Mouse (Mus musculus): ENCODE results near the gene Galns. TPM values are rescaled to one million over a fixed set of nuclear protein-coding genes. Genes with fewer than 3 reads are reported as not detected.
A peak's percentile ranks its signal among the peaks of the same experiment; 100 is the strongest.

The Galns gene
- total RNA-seq (2015; ENCODE audit: low replicate concordance) (4.6 and 24.5 TPM in 2 replicates), total RNA-seq (2017; ENCODE audit: low replicate concordance) (4.2 and 5.0 TPM in 2 replicates)

GRCm38 (mm10) chr8:122611295-122612133 is at the start of gene Galns, which contains the start of gene Trappc2l:
Gene Galns (minus strand): TSS chr8:122611463.
Gene Trappc2l (plus strand): TSS chr8:122611640.
- ATAC-seq (replicated peaks; ENCODE audit: low FRiP score, poor library complexity, severe bottlenecking) = peak; percentile 93

GRCm38 (mm10) chr8:122660022-122660421 is 48.8 kb upstream of the Galns start:
- ATAC-seq (replicated peaks; ENCODE audit: low FRiP score, poor library complexity, severe bottlenecking) = 0 out of 2 replicates have a peak, but pooled peaks have one; percentile 33

GRCm38 (mm10) chr8:122658807-122659160 is 47.5 kb upstream of the Galns start:
- ATAC-seq (replicated peaks; ENCODE audit: low FRiP score, poor library complexity, severe bottlenecking) = no peak

DNA sequence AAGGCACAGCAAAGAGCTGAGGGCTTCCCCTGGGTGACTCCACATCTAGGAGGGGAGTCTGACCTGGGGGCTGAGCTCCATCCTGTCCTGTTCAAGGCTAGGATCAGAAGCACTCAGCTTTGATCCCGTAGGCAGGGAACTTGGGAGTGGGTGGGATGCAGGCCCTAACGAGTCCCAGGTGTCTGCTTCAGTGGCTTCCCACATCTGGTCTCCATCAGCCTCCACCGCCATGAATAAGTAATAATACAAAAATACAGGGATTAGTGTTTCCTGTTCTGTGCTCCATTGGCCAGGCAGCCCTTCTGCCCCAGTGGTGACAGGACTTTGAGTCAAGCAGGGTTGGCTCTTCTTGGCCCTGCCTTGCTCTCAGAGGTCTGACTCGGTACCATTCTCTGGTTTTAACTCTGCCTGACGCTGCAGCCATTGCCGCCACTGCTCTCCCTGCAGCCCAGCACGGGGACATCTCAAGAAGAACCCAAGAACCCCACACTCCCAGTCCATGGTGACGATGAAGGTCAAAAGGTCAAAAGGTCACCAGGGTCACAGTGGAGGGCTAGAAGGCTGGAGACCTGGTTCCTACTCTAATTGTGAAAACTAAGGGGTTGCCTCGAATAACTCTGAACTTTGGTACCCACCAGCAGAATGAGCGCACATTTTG is 47.0 kb upstream of the Galns start:
- ATAC-seq (replicated peaks; ENCODE audit: low FRiP score, poor library complexity, severe bottlenecking) = no peak

- peak; percentile 79 for ATAC-seq (replicated peaks; ENCODE audit: low FRiP score, poor library complexity, severe bottlenecking)
Measured at GRCm38 (mm10) chr8:122656056-122656999, 45.1 kb upstream of the Galns start.

GRCm38 (mm10) chr8:122654768-122655167 is 43.5 kb upstream of the Galns start:
- ATAC-seq (replicated peaks; ENCODE audit: low FRiP score, poor library complexity, severe bottlenecking) = no peak

DNA sequence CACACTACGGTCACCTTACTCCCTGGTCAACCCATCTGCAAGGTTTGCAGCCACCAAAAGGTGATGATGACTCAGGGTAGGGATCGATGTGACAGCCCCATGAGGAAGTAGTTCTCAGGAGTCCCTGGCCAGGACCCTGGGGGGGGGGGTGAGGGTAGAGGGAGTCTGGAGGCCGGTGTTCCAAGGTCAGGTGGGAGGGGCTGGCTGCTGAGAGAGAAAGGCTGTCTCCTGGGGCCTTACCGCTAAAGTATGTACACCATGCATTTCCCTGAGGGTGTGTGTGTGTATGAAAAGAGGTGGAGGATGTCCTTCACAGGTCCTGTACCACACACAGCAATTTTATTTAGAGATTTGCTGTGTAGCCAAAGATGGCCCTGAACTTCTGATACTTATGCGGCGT is 41.4 kb upstream of the Galns start:
- ATAC-seq (replicated peaks; ENCODE audit: low FRiP score, poor library complexity, severe bottlenecking) = no peak

DNA sequence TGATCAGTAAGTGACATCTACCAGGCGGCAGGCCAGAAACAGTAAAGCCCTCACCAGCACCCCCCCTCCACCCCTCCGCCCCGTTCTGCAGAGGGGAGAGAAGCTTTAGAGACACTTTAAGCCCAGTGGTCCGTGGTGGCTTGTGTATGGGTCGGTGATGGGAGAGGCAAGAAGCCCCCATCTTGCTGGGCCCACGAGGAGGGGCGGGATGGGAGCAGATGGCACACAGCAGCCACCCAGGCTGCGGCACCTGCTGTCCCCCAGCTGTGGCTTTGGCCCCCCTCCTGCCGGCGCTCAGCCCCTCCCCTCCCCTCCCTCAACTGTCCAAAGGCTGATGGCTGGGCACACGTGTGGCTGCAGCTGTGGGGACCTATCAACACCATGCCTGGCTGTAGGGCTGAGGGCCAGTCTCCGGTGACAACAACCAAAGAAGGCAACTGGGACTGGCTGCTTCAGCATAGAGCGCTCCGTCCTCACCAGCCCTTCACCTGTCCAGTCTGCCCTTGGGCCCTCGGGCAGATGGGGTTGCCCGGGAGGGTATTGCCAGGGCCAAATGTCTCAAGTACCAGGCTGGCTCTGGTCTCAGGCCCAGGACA is 40.2 kb upstream of the Galns start:
- ATAC-seq (replicated peaks; ENCODE audit: low FRiP score, poor library complexity, severe bottlenecking) = no peak

- ATAC-seq (replicated peaks; ENCODE audit: low FRiP score, poor library complexity, severe bottlenecking) = no peak
Measured at GRCm38 (mm10) chr8:122648192-122648970, 37.1 kb upstream of the Galns start.

GRCm38 (mm10) chr8:122646337-122646736 is 35.1 kb upstream of the Galns start:
- no peak for ATAC-seq (replicated peaks; ENCODE audit: low FRiP score, poor library complexity, severe bottlenecking)

GRCm38 (mm10) chr8:122644175-122644954 is 33.1 kb upstream of the Galns start:
- no peak for ATAC-seq (replicated peaks; ENCODE audit: low FRiP score, poor library complexity, severe bottlenecking)

DNA sequence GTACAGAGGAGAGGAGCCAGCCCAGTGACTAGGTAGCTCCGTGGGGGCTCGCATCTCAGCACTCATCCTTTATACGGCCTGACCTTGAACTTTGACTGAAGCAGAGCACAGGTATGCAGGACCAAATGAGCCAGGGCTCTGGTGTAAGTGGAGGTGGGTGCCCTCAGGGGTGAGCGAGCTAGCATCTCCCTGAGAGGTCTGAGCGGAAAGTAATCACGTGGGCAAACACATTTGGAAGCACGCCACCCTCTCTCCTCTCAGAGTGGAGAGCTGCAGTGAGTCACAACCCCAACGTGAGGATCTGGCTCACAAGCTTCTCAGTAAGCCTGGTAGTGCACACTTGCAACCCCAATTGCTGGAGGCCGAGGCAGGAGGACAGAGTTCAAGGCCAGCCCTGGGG is 30.8 kb upstream of the Galns start:
- ATAC-seq (replicated peaks; ENCODE audit: low FRiP score, poor library complexity, severe bottlenecking) = no peak

- no peak for ATAC-seq (replicated peaks; ENCODE audit: low FRiP score, poor library complexity, severe bottlenecking)
Measured at GRCm38 (mm10) chr8:122641406-122641805, 30.1 kb upstream of the Galns start.

- no peak for ATAC-seq (replicated peaks; ENCODE audit: low FRiP score, poor library complexity, severe bottlenecking)
Measured at GRCm38 (mm10) chr8:122640825-122641224, 29.6 kb upstream of the Galns start.

GRCm38 (mm10) chr8:122639521-122640248 is 28.4 kb upstream of the Galns start:
- ATAC-seq (replicated peaks; ENCODE audit: low FRiP score, poor library complexity, severe bottlenecking) = no peak

- ATAC-seq (replicated peaks; ENCODE audit: low FRiP score, poor library complexity, severe bottlenecking) = no peak
Measured at GRCm38 (mm10) chr8:122638601-122639000, 27.3 kb upstream of the Galns start.

GRCm38 (mm10) chr8:122637230-122637629 is 26.0 kb upstream of the Galns start:
- ATAC-seq (replicated peaks; ENCODE audit: low FRiP score, poor library complexity, severe bottlenecking) = no peak
